Mouse (Mus musculus) liver, adult 2 months (tissue): ENCODE measurements around the gene Fas.

Experiments
- CTCF ChIP-seq: fragments of 200-500 bp; IDR thresholded peaks from 2 replicates; pipeline ENCODE4 v1.5.1; 2011; ENCODE audit warnings: low read depth, low read length, control low read depth
- POLR2A ChIP-seq: fragments of 200-500 bp; IDR thresholded peaks from 2 replicates; pipeline ENCODE4 v1.6.1; 2011; ENCODE audit warnings: low read length, control low read depth; ENCODE audit not compliant: insufficient read depth; ENCODE audit errors: extremely low read depth

GRCm38 (mm10) chr19:34288696-34289095 lies 1.8 kb upstream of the Fas start:
- TF ChIP-seq POLR2A = no peak
- no peak for TF ChIP-seq CTCF
